Mouse (Mus musculus): ENCODE results near the gene Ptprt. TPM values are rescaled to one million over a fixed set of nuclear protein-coding genes. Genes with fewer than 3 reads are reported as not detected.

Ptprt gene
- polyA plus RNA-seq, 1 experiment, result 2.2 TPM

GRCm38 (mm10) chr2:162411014-162411413 lies 249.9 kb downstream of the Ptprt start:
- no peak for DNase-seq (ENCODE audit: low read depth)

GRCm38 (mm10) chr2:162409245-162409644 lies 251.7 kb downstream of the Ptprt start:
- no peak for DNase-seq (ENCODE audit: low read depth)

- DNase-seq (ENCODE audit: low read depth), result no peak
Observed at GRCm38 (mm10) chr2:162401316-162402100, 259.4 kb downstream of the Ptprt start.

GRCm38 (mm10) chr2:162394601-162395000 lies 266.3 kb downstream of the Ptprt start:
- DNase-seq (ENCODE audit: low read depth), result no peak

- DNase-seq (ENCODE audit: low read depth), result no peak
Observed at GRCm38 (mm10) chr2:162391834-162392233, 269.1 kb downstream of the Ptprt start.

- no peak for DNase-seq (ENCODE audit: low read depth)
Observed at GRCm38 (mm10) chr2:162377309-162377708, 283.6 kb downstream of the Ptprt start.

GRCm38 (mm10) chr2:162349047-162349446 lies 311.9 kb downstream of the Ptprt start:
- no peak for DNase-seq (ENCODE audit: low read depth)

GRCm38 (mm10) chr2:162341846-162342245 lies 319.1 kb downstream of the Ptprt start:
- DNase-seq (ENCODE audit: low read depth), result no peak

- no peak for DNase-seq (ENCODE audit: low read depth)
Observed at GRCm38 (mm10) chr2:162340231-162340630, 320.7 kb downstream of the Ptprt start.

- no peak for DNase-seq (ENCODE audit: low read depth)
Observed at GRCm38 (mm10) chr2:162332066-162332683, 328.8 kb downstream of the Ptprt start.

GRCm38 (mm10) chr2:162329430-162329829 lies 331.5 kb downstream of the Ptprt start:
- no peak for DNase-seq (ENCODE audit: low read depth)

GRCm38 (mm10) chr2:162322411-162322810 lies 338.5 kb downstream of the Ptprt start:
- no peak for DNase-seq (ENCODE audit: low read depth)

- no peak for DNase-seq (ENCODE audit: low read depth)
Observed at GRCm38 (mm10) chr2:162307996-162308395, 353.0 kb downstream of the Ptprt start.

GRCm38 (mm10) chr2:162294070-162294469 lies 366.9 kb downstream of the Ptprt start:
- DNase-seq (ENCODE audit: low read depth), result no peak

- no peak for DNase-seq (ENCODE audit: low read depth)
Observed at GRCm38 (mm10) chr2:162282606-162283005, 378.3 kb downstream of the Ptprt start.

- DNase-seq (ENCODE audit: low read depth), result no peak
Observed at GRCm38 (mm10) chr2:162282121-162282520, 378.8 kb downstream of the Ptprt start.

- DNase-seq (ENCODE audit: low read depth), result no peak
Observed at GRCm38 (mm10) chr2:162273826-162274225, 387.1 kb downstream of the Ptprt start.

GRCm38 (mm10) chr2:162251272-162251671 lies 409.7 kb downstream of the Ptprt start:
- no peak for DNase-seq (ENCODE audit: low read depth)

GRCm38 (mm10) chr2:162248296-162248695 lies 412.7 kb downstream of the Ptprt start:
- no peak for DNase-seq (ENCODE audit: low read depth)

GRCm38 (mm10) chr2:162222476-162222875 lies 438.5 kb downstream of the Ptprt start:
- no peak for DNase-seq (ENCODE audit: low read depth)

- no peak for DNase-seq (ENCODE audit: low read depth)
Observed at GRCm38 (mm10) chr2:162220586-162220985, 440.4 kb downstream of the Ptprt start.

GRCm38 (mm10) chr2:162219507-162219906 lies 441.4 kb downstream of the Ptprt start:
- no peak for DNase-seq (ENCODE audit: low read depth)

- DNase-seq (ENCODE audit: low read depth), result no peak
Observed at GRCm38 (mm10) chr2:162217896-162218295, 443.1 kb downstream of the Ptprt start.
